Mouse (Mus musculus): ENCODE results near the gene Zfp968. TPM values are rescaled to one million over a fixed set of nuclear protein-coding genes. Genes with fewer than 3 reads are reported as not detected.

Zfp968 gene
- 44.7 TPM for polyA plus RNA-seq (2014; fragmentation: Illumina TruSeq; extraction: RNeasy Lipid Tissue Mini Kit (QIAGEN cat#74804); ENCODE audit: low read depth, low replicate concordance)

DNA sequence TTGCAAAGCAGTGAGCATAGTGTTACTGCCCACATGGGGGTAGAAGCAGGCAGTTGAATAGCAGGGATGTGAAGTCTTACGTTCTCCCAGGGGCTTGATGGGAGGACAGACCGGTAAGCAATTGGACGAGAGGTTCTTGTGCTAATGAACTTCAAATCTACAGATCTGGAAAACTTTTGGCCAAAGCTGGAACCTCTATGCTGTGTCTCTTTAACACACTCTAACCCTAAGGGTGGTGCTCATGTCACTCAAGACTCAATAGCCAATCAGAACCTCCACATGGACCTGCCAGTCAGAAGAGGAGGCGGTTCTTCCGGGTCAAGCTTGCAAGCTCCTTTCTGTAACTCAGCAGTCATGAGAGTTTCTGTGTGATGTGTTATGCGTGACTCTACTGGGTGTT lies at the start of gene Zfp968:
Gene Zfp968, plus strand, starts transcription at position 301 of the 400 bp plus-strand sequence.

DNA sequence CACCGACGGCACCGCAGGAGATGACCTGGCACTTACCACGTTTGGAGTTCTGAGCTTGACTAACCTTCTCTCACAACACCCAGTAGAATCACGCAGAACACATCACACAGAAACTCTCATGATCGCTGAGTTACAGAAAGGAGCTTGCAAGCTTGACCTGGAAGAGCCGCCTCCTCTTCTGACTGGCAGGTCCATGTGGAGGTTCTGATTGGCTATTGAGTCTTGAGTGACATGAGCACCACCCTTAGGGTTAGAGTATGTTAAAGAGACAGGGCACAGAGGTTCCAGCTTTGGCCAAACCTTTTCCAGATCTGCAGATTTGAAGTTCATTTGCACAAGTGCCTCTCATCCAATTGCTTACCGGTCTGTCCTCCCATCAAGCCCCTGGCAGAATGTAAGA lies 34.1 kb upstream of the Zfp968 start, which contains the start of gene Gm4631:
Gene Gm4631, minus strand, starts transcription at position 101 of the 400 bp plus-strand sequence.

Other genes with a start within 250 kb of the Zfp968 start
- 74.4 TPM for gene Gm14399, start 230.4 kb upstream of the Zfp968 start, polyA plus RNA-seq (2014; fragmentation: Illumina TruSeq; extraction: RNeasy Lipid Tissue Mini Kit (QIAGEN cat#74804); ENCODE audit: low read depth, low replicate concordance)
- 3.4 TPM for gene Gm14443, start 196.6 kb upstream of the Zfp968 start, polyA plus RNA-seq (2014; fragmentation: Illumina TruSeq; extraction: RNeasy Lipid Tissue Mini Kit (QIAGEN cat#74804); ENCODE audit: low read depth, low replicate concordance)
- gene Gm14391, start 165.5 kb upstream of the Zfp968 start, polyA plus RNA-seq (2014; fragmentation: Illumina TruSeq; extraction: RNeasy Lipid Tissue Mini Kit (QIAGEN cat#74804); ENCODE audit: low read depth, low replicate concordance) = 19.4 TPM
- gene Gm14440, start 97.3 kb upstream of the Zfp968 start, polyA plus RNA-seq (2014; fragmentation: Illumina TruSeq; extraction: RNeasy Lipid Tissue Mini Kit (QIAGEN cat#74804); ENCODE audit: low read depth, low replicate concordance) = 68.7 TPM
- gene Gm4631, start 34.2 kb upstream of the Zfp968 start, polyA plus RNA-seq (2014; fragmentation: Illumina TruSeq; extraction: RNeasy Lipid Tissue Mini Kit (QIAGEN cat#74804); ENCODE audit: low read depth, low replicate concordance) = 114 TPM
- gene Gm4724, start 63.4 kb downstream of the Zfp968 start, polyA plus RNA-seq (2014; fragmentation: Illumina TruSeq; extraction: RNeasy Lipid Tissue Mini Kit (QIAGEN cat#74804); ENCODE audit: low read depth, low replicate concordance) = 104 TPM
- 32.7 TPM for gene Zfp965, start 97.5 kb downstream of the Zfp968 start, polyA plus RNA-seq (2014; fragmentation: Illumina TruSeq; extraction: RNeasy Lipid Tissue Mini Kit (QIAGEN cat#74804); ENCODE audit: low read depth, low replicate concordance)